Comparison of ENCODE assay signal across 8 mouse cellular contexts in the genomic region with DNA sequence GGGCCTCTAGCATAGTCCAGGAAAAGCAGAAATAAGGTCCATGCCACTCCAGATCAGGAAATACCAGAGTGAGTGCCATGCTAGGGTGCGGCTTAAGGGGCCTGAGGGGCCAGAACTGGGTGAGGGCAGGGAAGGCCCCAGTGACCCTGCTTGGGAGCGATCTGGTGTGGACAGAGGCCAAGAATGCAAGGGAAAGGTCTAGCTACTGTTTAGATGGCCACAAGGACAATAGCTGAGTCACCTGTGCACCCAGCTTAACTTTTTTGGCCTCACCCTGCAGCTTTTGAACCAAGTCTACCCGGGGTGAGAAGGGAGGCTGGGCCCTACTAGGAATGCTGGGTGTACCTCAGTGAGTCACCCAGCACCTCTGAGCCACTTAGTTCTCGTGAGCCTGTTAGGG. TPM values are rescaled to one million over a fixed set of nuclear protein-coding genes. Genes with fewer than 3 reads are reported as not detected.
DNase-seq lines count a peak whose midpoint lies in the region; ATAC-seq and TF ChIP-seq lines count a peak whose summit lies in the region.

No protein-coding gene starts in this region.

- no peaks in the 10 kb centered on the region for H3K36me3 ChIP-seq in intestine, embryonic 15.5 days
- H3K36me3 ChIP-seq in stomach, embryonic 16.5 days (ENCODE audit: control insufficient read depth, insufficient read depth, low read length), result no peaks in the 10 kb centered on the region

- H3K4me1 ChIP-seq in cerebellum, adult 2 months (ENCODE audit: control insufficient read depth, insufficient read depth, low read length), result peaks cover 4% of the 10 kb centered on the region
- H3K4me1 ChIP-seq in brown adipose tissue, adult 24 weeks (ENCODE audit: control insufficient read depth, insufficient read depth, insufficient read length, low read length), result peaks cover 18% of the 10 kb centered on the region
- peaks cover 19% of the 10 kb centered on the region for H3K4me1 ChIP-seq in intestine, embryonic 15.5 days (replicated peaks)
- H3K4me1 ChIP-seq in lung, adult 2 months (ENCODE audit: control insufficient read depth, insufficient read depth, low read length), result peaks cover 4% of the 10 kb centered on the region
- peaks cover 6% of the 10 kb centered on the region for H3K4me1 ChIP-seq in stomach, embryonic 16.5 days (ENCODE audit: control insufficient read depth, insufficient read depth, low read length)

- peak overlapping the region; percentile 26 for H3K4me3 ChIP-seq in cerebellum, adult 2 months (replicated peaks; ENCODE audit: insufficient read depth, low read depth, low read length)
- H3K4me3 ChIP-seq in brown adipose tissue, adult 24 weeks (ENCODE audit: insufficient read depth, low read depth, low read length), result peak overlapping the region; percentile 74
- H3K4me3 ChIP-seq in intestine, embryonic 15.5 days (replicated peaks), result peak overlapping the region; percentile 60
- peak overlapping the region; percentile 91 for H3K4me3 ChIP-seq in lung, adult 2 months (replicated peaks; ENCODE audit: extremely low read depth, low read depth, low read length)
- peak overlapping the region; percentile 69 for H3K4me3 ChIP-seq in stomach, embryonic 16.5 days (replicated peaks; ENCODE audit: low read length)

- no peaks in the 10 kb centered on the region for H3K9me3 ChIP-seq in intestine, embryonic 15.5 days
- no peaks in the 10 kb centered on the region for H3K9me3 ChIP-seq in stomach, embryonic 16.5 days (replicated peaks; ENCODE audit: control insufficient read depth, low read length)

- peak; percentile 37 for ATAC-seq in intestine, embryonic 15.5 days
- ATAC-seq in stomach, embryonic 16.5 days (ENCODE audit: insufficient read depth, low FRiP score), result peak; percentile 69

- no peak overlapping the region; the same call in 1 of the 2 replicates for H3K27ac ChIP-seq in cerebellum, adult 2 months (ENCODE audit: insufficient read depth, low read length)
- H3K27ac ChIP-seq in brown adipose tissue, adult 24 weeks (replicated peaks; ENCODE audit: low read depth, low read length), result peak overlapping the region; percentile 92
- H3K27ac ChIP-seq in intestine, embryonic 15.5 days, result peak overlapping the region; percentile 79
- peak overlapping the region; percentile 86 for H3K27ac ChIP-seq in stomach, embryonic 16.5 days (ENCODE audit: low read length)

- 74% methylated on average over 4 of the region's 4 CpGs for WGBS in cerebellum, adult 2 months
- WGBS in intestine, embryonic 15.5 days, result 52% methylated on average over 4 of the region's 4 CpGs
- 34% methylated on average over 4 of the region's 4 CpGs for WGBS in lung, adult 2 months
- 54% methylated on average over 4 of the region's 4 CpGs for WGBS in stomach, embryonic 16.5 days

- peak overlapping the region; percentile 92 for H3K4me2 ChIP-seq in intestine, embryonic 15.5 days (replicated peaks)
- H3K4me2 ChIP-seq in stomach, embryonic 16.5 days (ENCODE audit: low read depth, low read length), result peak overlapping the region; percentile 94

- no peak for TF ChIP-seq CTCF in cerebellum, adult 2 months (IDR thresholded peaks at IDR 0.05; ENCODE audit: borderline replicate concordance, insufficient read depth, low read depth, low read length)
- TF ChIP-seq CTCF in lung, adult 2 months (IDR thresholded peaks at IDR 0.05; ENCODE audit: insufficient read depth, low read length), result no peak

- TF ChIP-seq POLR2A in cerebellum, adult 2 months (IDR thresholded peaks at IDR 0.05; ENCODE audit: borderline replicate concordance, insufficient read depth, low read length), result no peak
- no peak; the same call in 1 of the 2 replicates for TF ChIP-seq POLR2A in lung, adult 2 months (IDR thresholded peaks at IDR 0.05; ENCODE audit: borderline replicate concordance, extremely low read depth, low read depth, low read length)

- peak overlapping the region; percentile 41 for H3K9ac ChIP-seq in intestine, embryonic 15.5 days
- H3K9ac ChIP-seq in stomach, embryonic 16.5 days (ENCODE audit: low read length), result peak overlapping the region; percentile 76

- no peak for DNase-seq in cerebellum, adult 2 months
- no peak for DNase-seq in cerebellum, adult 11-12 months
- DNase-seq in lung, adult 2 months, result peak; percentile 62
- DNase-seq in cerebellum, postnatal 10 days, result no peak
- DNase-seq in layer of hippocampus, postnatal 36 days, result no peak

- no peaks in the 10 kb centered on the region for H3K27me3 ChIP-seq in cerebellum, adult 2 months (ENCODE audit: control insufficient read depth, insufficient read depth, low read length)
- H3K27me3 ChIP-seq in intestine, embryonic 15.5 days (replicated peaks), result peaks cover 7% of the 10 kb centered on the region
- 0 out of 2 replicates have a peak, but pooled peaks cover 5% of the 10 kb centered on the region for H3K27me3 ChIP-seq in stomach, embryonic 16.5 days (ENCODE audit: control insufficient read depth, insufficient read depth, low read length)

RNA-seq across cellular contexts. Expression of gene Tmie, which starts 0.9 kb away (rescaled TPM):
- polyA plus RNA-seq in cerebellum, adult 2 months (2012; rRNA removed), result 3.7 and 4.4 TPM in 2 replicates
- polyA plus RNA-seq in brown adipose tissue, adult 24 weeks (2012; ENCODE audit: insufficient read depth, insufficient read length, missing spikeins), result 1.5 and 1.8 TPM in 2 replicates
- polyA plus RNA-seq in intestine, embryonic 15.5 days (2015; fragmentation: Nextera tagmentation; extraction: Ambion mirVana), result 2.1 and 2.5 TPM in 2 replicates
- polyA plus RNA-seq in lung, adult 2 months (2012; rRNA removed), result 4.1 and 4.3 TPM in 2 replicates
- 1.7 and 1.8 TPM in 2 replicates for polyA plus RNA-seq in stomach, embryonic 16.5 days (2015; fragmentation: Nextera tagmentation; extraction: Ambion mirVana)
- total RNA-seq in layer of hippocampus, postnatal 36 days (2021), result 1 to 10 TPM; 1.2 to 1.8 TPM

RNA-seq across cellular contexts. Expression of gene Als2cl, which starts 1.1 kb away (rescaled TPM):
- 15.1 and 15.8 TPM in 2 replicates for polyA plus RNA-seq in cerebellum, adult 2 months (2012; rRNA removed)
- 5.7 and 9.0 TPM in 2 replicates for polyA plus RNA-seq in brown adipose tissue, adult 24 weeks (2012; ENCODE audit: insufficient read depth, insufficient read length, missing spikeins)
- 6.1 and 6.5 TPM in 2 replicates for polyA plus RNA-seq in intestine, embryonic 15.5 days (2015; fragmentation: Nextera tagmentation; extraction: Ambion mirVana)
- 118 and 120 TPM in 2 replicates for polyA plus RNA-seq in lung, adult 2 months (2012; rRNA removed)
- polyA plus RNA-seq in stomach, embryonic 16.5 days (2015; fragmentation: Nextera tagmentation; extraction: Ambion mirVana), result 8.3 and 10.7 TPM in 2 replicates
- total RNA-seq in layer of hippocampus, postnatal 36 days (2021), result 10 to 100 TPM in 1 of 2 experiments, 1 to 10 TPM in 1; 6.0 to 10.1 TPM

RNA-seq across cellular contexts. Expression of gene Prss50, which starts 23.0 kb away (rescaled TPM):
- polyA plus RNA-seq in cerebellum, adult 2 months (2012; rRNA removed), result 0.71 and 0.72 TPM in 2 replicates
- polyA plus RNA-seq in brown adipose tissue, adult 24 weeks (2012; ENCODE audit: insufficient read depth, insufficient read length, missing spikeins), result not detected in 2 replicates
- 0.19 and 0.59 TPM in 2 replicates for polyA plus RNA-seq in intestine, embryonic 15.5 days (2015; fragmentation: Nextera tagmentation; extraction: Ambion mirVana)
- polyA plus RNA-seq in lung, adult 2 months (2012; rRNA removed), result 0.10 TPM in 1 of 2 replicates, not detected in the other
- polyA plus RNA-seq in stomach, embryonic 16.5 days (2015; fragmentation: Nextera tagmentation; extraction: Ambion mirVana), result 0.36 and 0.92 TPM in 2 replicates
- total RNA-seq in layer of hippocampus, postnatal 36 days (2021), result under 1 TPM; 0.40 to 0.78 TPM

RNA-seq across cellular contexts. Expression of gene Fam240a, which starts 35.9 kb away (rescaled TPM):
- polyA plus RNA-seq in cerebellum, adult 2 months (2012; rRNA removed), result not detected in 2 replicates
- polyA plus RNA-seq in brown adipose tissue, adult 24 weeks (2012; ENCODE audit: insufficient read depth, insufficient read length, missing spikeins), result not detected in 2 replicates
- not detected in 2 replicates for polyA plus RNA-seq in intestine, embryonic 15.5 days (2015; fragmentation: Nextera tagmentation; extraction: Ambion mirVana)
- polyA plus RNA-seq in lung, adult 2 months (2012; rRNA removed), result not detected in 2 replicates
- not detected in 2 replicates for polyA plus RNA-seq in stomach, embryonic 16.5 days (2015; fragmentation: Nextera tagmentation; extraction: Ambion mirVana)
- total RNA-seq in layer of hippocampus, postnatal 36 days (2021), result not detected

RNA-seq across cellular contexts. Expression of gene Prss46, which starts 36.5 kb away (rescaled TPM):
- polyA plus RNA-seq in cerebellum, adult 2 months (2012; rRNA removed), result not detected in 2 replicates
- not detected in 2 replicates for polyA plus RNA-seq in brown adipose tissue, adult 24 weeks (2012; ENCODE audit: insufficient read depth, insufficient read length, missing spikeins)
- not detected in 2 replicates for polyA plus RNA-seq in intestine, embryonic 15.5 days (2015; fragmentation: Nextera tagmentation; extraction: Ambion mirVana)
- not detected in 2 replicates for polyA plus RNA-seq in lung, adult 2 months (2012; rRNA removed)
- polyA plus RNA-seq in stomach, embryonic 16.5 days (2015; fragmentation: Nextera tagmentation; extraction: Ambion mirVana), result not detected in 2 replicates
- total RNA-seq in layer of hippocampus, postnatal 36 days (2021), result not detected

Comparison
In these comparisons a context has a peak if more than half of its experiments do, and no peak if none do; other contexts are left out.
1. H3K4me3 ChIP-seq: peak in every context shown above with its lines; median percentile 91 in lung, adult 2 months; 74 in brown adipose tissue, adult 24 weeks; 69 in stomach, embryonic 16.5 days; 60 in intestine, embryonic 15.5 days; 26 in cerebellum, adult 2 months.